Mouse (Mus musculus) kidney, postnatal 25 days (tissue): Measurements from ENCODE around the gene Samd7.

Source experiments
- DNase-seq, 2 experiments: peaks; one replicate each; pipeline ENCODE4 v3.0.0; 2021; ENCODE audit warnings: mixed read lengths in 2 of 2

Samd7 gene

DNA sequence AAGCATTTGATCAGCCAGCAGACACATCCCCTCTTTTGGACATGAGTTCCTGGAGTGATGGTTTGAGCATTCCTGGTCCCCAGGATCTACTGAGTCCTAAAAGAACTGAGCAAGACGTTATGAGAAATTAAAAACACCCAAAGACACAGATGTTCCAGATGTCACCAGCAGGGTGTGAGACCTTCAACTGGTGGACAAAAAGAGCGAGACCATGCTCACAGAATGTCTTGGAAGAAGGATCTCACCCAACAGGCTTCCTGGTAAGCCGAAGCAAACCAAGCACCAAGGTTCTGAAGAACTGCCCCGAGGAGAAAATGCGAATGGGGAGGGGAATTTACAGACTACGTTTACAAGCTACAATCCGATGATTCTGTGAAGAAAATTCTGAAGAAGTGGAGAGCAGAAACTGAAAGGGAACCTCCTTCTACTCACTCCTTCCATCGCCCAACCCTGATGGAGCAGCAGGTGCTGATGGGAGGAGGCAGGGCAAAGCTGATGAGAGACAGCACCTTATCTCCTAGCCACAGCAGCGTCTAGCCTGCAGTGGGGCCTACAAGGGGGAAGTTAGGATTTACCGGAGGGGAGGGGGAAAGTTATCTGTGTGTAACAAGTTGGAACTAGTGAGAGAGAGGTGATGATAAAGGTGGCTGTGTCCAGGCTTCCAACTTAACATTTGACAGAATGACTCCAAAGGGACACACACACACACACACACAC lies 19.4 kb downstream of the Samd7 start:
- DNase-seq: peak in 1 of 2 experiments; percentile 47

- peak; percentile 88 to 93 for DNase-seq
Measured at GRCm38 (mm10) chr3:30766177-30766576, 20.1 kb downstream of the Samd7 start.

GRCm38 (mm10) chr3:30767271-30767670 lies 21.2 kb downstream of the Samd7 start:
- no peak for DNase-seq

- peak in 1 of 2 experiments; percentile 67 for DNase-seq
Measured at GRCm38 (mm10) chr3:30769755-30770515, 23.8 kb downstream of the Samd7 start.

DNA sequence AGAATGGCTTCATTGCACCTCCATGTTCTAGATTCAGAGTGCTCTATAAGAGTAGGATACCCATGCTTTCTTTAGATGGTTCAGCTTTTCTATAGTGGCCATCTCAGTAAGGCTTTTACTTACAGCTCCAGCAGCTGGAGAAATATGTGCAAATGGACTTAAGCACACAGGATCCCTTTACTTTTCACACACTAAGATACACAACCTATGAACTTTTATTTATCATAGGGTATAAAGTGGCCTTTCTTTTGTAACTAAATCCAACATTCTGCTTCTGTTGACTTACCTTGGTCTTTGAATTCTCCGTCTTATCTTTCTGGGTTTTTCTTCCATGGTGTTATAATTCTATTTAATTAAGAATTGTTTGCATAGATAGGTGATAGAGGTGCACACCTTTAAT lies 25.5 kb downstream of the Samd7 start:
- DNase-seq: no peak

DNA sequence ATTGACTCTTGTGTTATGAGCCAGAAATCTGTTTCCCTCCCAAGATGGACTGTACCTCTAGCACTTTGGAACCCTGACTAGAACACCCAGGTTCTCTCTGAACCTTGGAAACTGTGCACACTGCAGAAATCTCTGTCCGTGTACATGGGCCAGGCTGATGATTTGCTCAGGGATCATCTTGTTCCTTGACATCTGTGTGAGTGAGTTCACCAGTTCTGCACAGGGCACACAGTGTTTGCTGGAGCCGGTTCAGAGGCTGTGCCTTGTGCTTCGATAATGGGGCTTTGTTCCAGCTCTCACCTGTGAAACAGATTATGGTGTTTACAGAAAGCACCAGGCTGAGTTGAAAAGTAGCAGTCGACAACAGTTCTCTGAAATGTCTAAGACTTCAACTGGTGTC lies 26.5 kb downstream of the Samd7 start:
- DNase-seq: peak; percentile 36 to 86

DNA sequence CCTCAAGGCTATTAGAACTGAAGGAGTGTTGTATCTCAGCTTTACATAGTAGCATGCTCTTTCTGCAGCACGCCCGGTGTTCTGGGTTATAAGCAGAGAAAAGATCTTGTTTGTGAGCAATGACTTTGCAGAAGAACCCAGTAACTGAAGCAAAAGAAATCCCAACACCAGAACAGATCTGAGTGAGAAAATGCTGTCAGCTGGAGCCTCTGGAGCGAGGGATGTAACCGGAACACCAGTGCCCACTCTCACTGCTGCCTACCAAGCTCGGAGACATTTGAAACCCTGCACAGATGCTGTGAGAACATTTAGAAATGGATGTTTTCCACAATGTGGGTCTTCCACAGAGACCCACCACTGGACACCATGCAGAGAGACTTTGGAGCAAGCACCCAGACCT lies 28.6 kb downstream of the Samd7 start:
- DNase-seq: no peak

DNA sequence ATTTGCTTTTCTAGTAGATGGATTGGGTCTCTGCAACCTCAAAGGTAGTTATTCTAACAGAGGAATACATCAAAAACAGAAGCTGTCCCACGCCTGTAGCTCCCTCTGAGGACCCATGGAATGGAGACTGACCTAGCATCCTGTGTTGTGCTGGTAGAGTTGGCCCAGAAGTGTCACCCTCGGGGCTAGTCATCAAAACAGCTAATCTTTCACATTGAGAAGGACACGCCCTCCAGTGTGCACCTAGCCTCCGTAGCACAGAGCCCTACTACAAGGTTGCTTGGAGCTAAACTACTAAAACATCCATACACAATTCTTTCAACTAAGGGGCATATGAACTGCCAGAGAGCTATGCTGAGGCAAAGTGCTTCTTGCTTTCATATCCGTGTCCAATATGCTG lies 31.9 kb downstream of the Samd7 start:
- no peak for DNase-seq

GRCm38 (mm10) chr3:30788531-30788930 lies 42.4 kb downstream of the Samd7 start:
- no peak for DNase-seq

DNA sequence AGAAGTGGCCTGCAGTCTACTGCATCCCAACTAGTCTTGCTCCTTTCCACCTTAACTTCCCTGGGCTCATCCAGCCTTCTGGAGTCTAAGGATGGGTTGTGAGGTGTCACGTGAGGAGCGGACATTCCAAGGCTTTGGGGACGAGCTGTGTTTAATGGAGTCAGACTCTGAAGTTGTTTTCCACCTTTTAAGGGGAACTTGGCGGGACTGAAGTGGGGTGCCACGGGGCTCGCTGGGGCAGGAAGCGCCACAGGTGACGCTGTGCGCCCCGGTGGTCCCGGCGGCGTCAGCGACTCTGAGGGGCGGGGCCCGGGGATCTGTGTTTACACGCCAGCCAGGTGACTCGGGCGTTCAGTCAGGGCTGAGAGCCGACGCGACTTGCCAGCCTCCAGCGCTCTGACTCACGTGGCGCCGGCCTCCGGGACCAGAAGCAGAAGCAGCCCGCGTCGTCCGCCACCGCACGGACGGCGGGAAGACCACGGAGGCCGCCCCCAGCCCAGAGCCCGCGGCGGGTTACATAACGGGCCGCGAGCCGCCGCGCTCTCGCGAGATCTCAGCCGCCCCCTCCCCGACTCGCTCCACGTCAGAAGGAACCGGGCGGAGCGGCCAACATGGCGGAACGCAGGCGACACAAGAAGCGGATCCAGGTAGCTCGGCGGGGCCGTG lies 46.8 kb downstream of the Samd7 start, which contains the start of gene Sec62:
TSS of gene Sec62 (plus strand) at position 139 of the 666 bp plus-strand sequence.
- DNase-seq: peak; percentile 94 to 96

GRCm38 (mm10) chr3:30793403-30794221 lies 47.5 kb downstream of the Samd7 start:
- DNase-seq: peak; percentile 41 to 65

DNA sequence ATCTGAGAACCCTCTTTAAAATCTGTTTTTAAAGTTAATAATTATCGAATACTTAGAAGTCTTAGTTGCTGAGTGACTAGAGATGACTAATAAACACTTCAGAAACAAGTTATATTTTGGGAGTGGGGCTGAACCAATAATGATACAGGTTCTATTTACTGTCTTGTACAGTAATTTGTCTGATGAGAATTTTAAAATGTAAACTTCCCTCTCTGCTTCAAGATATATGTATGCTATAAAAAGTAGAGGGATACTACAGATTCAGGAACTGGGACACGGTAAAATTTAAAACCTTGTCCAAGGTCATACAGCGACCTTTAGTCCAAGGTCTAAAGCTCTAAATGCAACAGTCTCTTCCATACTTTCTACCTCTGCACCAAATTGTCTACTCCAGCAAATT lies 56.1 kb downstream of the Samd7 start:
- DNase-seq: no peak

GRCm38 (mm10) chr3:30812881-30813280 lies 66.8 kb downstream of the Samd7 start:
- DNase-seq: no peak
